Mouse (Mus musculus) macrophage (primary cell): Measurements from ENCODE around the gene Fgfrl1. TPM values are rescaled to one million over a fixed set of nuclear protein-coding genes. Genes with fewer than 3 reads are reported as not detected.
"Not testable (repeated sequence)": the region's sequence is repeated elsewhere in the genome, so short reads cannot be mapped to it uniquely, and the experiment has no call there.

ENCODE experiments used
- H3K27ac ChIP-seq: fragments of 350-480 bp; formaldehyde crosslinking; 2 replicates; pipeline ENCODE4 v1.9.0; 2021
- H3K36me3 ChIP-seq: fragments of 350-480 bp; formaldehyde crosslinking; 2 replicates; pipeline ENCODE4 v1.9.0; 2021; ENCODE audit errors: inconsistent target
- H3K4me3 ChIP-seq: fragments of 350-480 bp; formaldehyde crosslinking; 2 replicates; pipeline ENCODE4 v1.9.0; 2021; ENCODE audit errors: inconsistent target
- H3K79me2 ChIP-seq: fragments of 350-480 bp; formaldehyde crosslinking; 2 replicates; pipeline ENCODE4 v1.9.0; 2021; ENCODE audit errors: inconsistent target
- WGBS: methylation state at CpG from one replicate; pipeline ENCODE4 v1.1.7; 2026; ENCODE audit warnings: inconsistent platforms; ENCODE audit not compliant: missing documents; 5-methylcytosine and 5-hydroxymethylcytosine counted together
- polyA plus RNA-seq: library from polyadenylated mRNA; stranded (reverse); fragments of 250-400 nt; gene quantifications from 3 replicates; pipeline ENCODE4 v1.2.4, GENCODE M21; 2018; ENCODE audit warnings: inconsistent platforms

Fgfrl1 gene
- polyA plus RNA-seq, 1 experiment from 2014 or later = 1.3 TPM

GRCm38 (mm10) chr5:108727425-108727824 is 35.2 kb downstream of the Fgfrl1 start:
- Histone ChIP-seq H3K36me3 (no peaks in the 10 kb centered on the region), H3K4me3 (no peak overlapping the region), H3K27ac (no peak overlapping the region), H3K79me2 (no peaks in the 10 kb centered on the region)
- WGBS = 67% methylated on average over 1 of the region's 1 CpGs

GRCm38 (mm10) chr5:108741844-108742243 is 49.7 kb downstream of the Fgfrl1 start:
- WGBS = 40% methylated on average over 2 of the region's 2 CpGs
- Histone ChIP-seq H3K36me3 (no peaks in the 10 kb centered on the region), H3K79me2 (no peaks in the 10 kb centered on the region), H3K27ac (no peak overlapping the region), H3K4me3 (no peak overlapping the region)

- Histone ChIP-seq H3K79me2 (no peaks in the 10 kb centered on the region), H3K36me3 (no peaks in the 10 kb centered on the region), H3K27ac (no peak overlapping the region), H3K4me3 (no peak overlapping the region)
- WGBS = 84% methylated on average over 2 of the region's 2 CpGs
Measured at GRCm38 (mm10) chr5:108742596-108742995, 50.4 kb downstream of the Fgfrl1 start.

GRCm38 (mm10) chr5:108743856-108744255 is 51.7 kb downstream of the Fgfrl1 start:
- 64% methylated on average over 2 of the region's 2 CpGs for WGBS
- H3K4me3 ChIP-seq = no peak overlapping the region
- H3K27ac ChIP-seq = no peak overlapping the region
- H3K36me3 ChIP-seq = no peaks in the 10 kb centered on the region
- H3K79me2 ChIP-seq = no peaks in the 10 kb centered on the region

GRCm38 (mm10) chr5:108744629-108745028 is 52.4 kb downstream of the Fgfrl1 start:
- no peaks in the 10 kb centered on the region for H3K79me2 ChIP-seq
- 97% methylated on average over 3 of the region's 3 CpGs for WGBS
- H3K27ac ChIP-seq = no peak overlapping the region
- H3K36me3 ChIP-seq = no peaks in the 10 kb centered on the region
- H3K4me3 ChIP-seq = no peak overlapping the region

- Histone ChIP-seq H3K36me3 (no peaks in the 10 kb centered on the region), H3K4me3 (no peak overlapping the region), H3K79me2 (no peaks in the 10 kb centered on the region), H3K27ac (no peak overlapping the region)
- 74% methylated on average over 4 of the region's 5 CpGs for WGBS
Measured at GRCm38 (mm10) chr5:108750328-108751210, 58.4 kb downstream of the Fgfrl1 start.

GRCm38 (mm10) chr5:108751258-108751657 is 59.1 kb downstream of the Fgfrl1 start:
- WGBS = 81% methylated on average over 4 of the region's 4 CpGs
- not testable (repeated sequence) for H3K27ac ChIP-seq

More at GRCm38 (mm10) chr5:108751258-108751657, 59.1 kb downstream of the Fgfrl1 start:
- H3K79me2 ChIP-seq, H3K4me3 ChIP-seq, H3K36me3 ChIP-seq: not testable (repeated sequence)

Other genes with a start within 250 kb of the Fgfrl1 start
- gene Mfsd7a, start 243.5 kb upstream of the Fgfrl1 start, polyA plus RNA-seq = 2.4 to 8.0 TPM (median 3.1 TPM) in 3 replicates
- gene Pcgf3, start 231.2 kb upstream of the Fgfrl1 start, polyA plus RNA-seq = 8.5 to 9.6 TPM (median 9.1 TPM) in 3 replicates
- gene Cplx1, start 142.4 kb upstream of the Fgfrl1 start, polyA plus RNA-seq = not detected in 3 replicates
- 90.7 to 115 TPM (median 92.4 TPM) in 3 replicates for gene Gak, start 62.6 kb upstream of the Fgfrl1 start, polyA plus RNA-seq
- gene Tmem175, start 62.6 kb upstream of the Fgfrl1 start, polyA plus RNA-seq = 20.7 to 30.7 TPM (median 24.4 TPM) in 3 replicates
- 33.4 to 53.3 TPM (median 50.8 TPM) in 3 replicates for gene Idua, start 32.1 kb upstream of the Fgfrl1 start, polyA plus RNA-seq
- gene Dgkq, start 22.7 kb upstream of the Fgfrl1 start, polyA plus RNA-seq = 5.8 to 11.1 TPM (median 8.4 TPM) in 3 replicates
- not detected in 3 replicates for gene Slc26a1, start 16.8 kb upstream of the Fgfrl1 start, polyA plus RNA-seq
- not detected in 3 replicates for gene Rnf212, start 82.6 kb downstream of the Fgfrl1 start, polyA plus RNA-seq
- gene Tmed11, start 103.0 kb downstream of the Fgfrl1 start, polyA plus RNA-seq = not detected in 3 replicates
- not detected in 3 replicates for gene Vmn2r8, start 116.5 kb downstream of the Fgfrl1 start, polyA plus RNA-seq
- not detected in 3 replicates for gene Vmn2r9, start 160.2 kb downstream of the Fgfrl1 start, polyA plus RNA-seq